Mouse (Mus musculus): ENCODE measurements at regions not wholly inside any gene's neighbourhood (a gene's known extent, or its start where the extent isn't known, plus 50 kb on each side); places are given as distances from the start of the nearest gene placed in this dataset.

DNA sequence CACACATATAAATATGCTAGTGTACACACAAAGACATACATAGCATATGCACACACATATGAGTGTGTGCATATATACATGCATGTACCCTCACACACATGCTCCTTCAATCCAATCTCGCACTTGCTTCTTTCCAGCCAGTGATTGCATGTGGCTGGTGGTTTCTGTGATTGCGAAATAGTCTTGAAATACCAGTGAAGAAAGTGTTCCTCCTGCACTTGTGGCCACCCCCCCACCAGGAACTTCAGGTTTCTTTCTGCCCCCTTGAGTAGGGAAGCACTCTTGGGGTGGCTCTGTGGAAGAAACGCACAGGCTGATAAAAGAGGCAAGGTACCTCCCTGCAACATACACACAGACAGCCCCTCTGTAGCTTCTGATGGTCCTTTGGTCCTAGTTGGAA is 283.6 kb upstream of the Klf4 start:
- DNase-seq (ENCODE audit: low spot score), result no peak

DNA sequence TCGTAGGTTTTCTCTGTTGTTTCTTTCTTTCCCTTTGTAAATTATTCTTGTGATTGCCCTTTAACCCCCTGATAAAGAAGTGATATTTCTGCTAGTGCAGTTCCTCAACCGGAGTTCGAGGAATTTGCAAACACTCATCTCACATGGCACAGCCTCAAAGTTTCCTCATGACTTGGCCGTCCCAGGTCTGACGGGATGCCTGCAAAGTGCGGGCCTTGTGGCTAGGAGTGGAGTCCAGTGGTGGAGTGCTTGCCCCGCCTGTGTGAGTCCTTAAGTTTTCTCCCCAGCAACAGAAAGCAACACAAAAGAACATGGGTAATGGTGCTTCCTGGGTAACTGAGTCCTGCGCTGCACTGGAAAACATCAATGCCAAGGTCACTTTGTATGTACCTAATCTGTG is 280.6 kb upstream of the Klf4 start:
- DNase-seq (ENCODE audit: low spot score), result no peak

DNA sequence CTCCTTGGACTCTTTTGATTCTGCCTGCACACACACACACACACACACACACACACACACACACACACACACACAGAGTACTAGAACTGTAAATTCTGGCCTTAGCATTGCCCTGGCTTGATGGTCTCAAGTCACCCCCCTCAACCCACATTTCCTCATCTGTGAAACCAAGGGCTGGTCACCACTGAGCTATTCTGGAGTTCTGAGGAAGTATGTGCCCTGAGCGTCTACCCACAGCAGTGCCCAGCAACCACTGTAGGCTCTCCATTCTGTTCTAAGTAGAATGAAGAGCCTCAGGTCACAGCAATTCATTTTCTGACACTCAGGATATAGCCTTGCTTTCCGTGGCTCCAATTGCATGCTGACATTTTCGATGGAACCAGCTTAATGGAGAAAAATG is 279.4 kb upstream of the Klf4 start:
- no peak for DNase-seq (ENCODE audit: low spot score)

DNA sequence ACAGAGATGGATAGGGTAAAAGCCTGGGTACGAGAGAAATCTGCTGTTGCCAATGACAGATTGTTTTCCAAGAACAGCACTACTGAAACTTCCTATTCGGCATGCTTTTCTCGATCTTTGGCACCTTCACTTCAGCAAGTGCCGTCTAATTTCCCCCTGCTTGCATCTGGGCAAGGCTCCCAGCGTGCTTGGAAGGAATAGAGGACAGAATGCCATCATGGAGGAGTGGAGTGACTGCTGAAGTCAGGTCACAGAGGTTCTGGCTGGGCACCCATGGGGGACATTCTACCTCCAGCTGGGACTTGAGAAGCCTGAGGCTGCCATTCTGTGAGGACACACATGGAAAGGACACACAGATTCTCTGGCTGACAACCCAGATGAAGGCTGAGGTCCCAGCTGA is 276.2 kb upstream of the Klf4 start:
- no peak for DNase-seq (ENCODE audit: low spot score)

DNA sequence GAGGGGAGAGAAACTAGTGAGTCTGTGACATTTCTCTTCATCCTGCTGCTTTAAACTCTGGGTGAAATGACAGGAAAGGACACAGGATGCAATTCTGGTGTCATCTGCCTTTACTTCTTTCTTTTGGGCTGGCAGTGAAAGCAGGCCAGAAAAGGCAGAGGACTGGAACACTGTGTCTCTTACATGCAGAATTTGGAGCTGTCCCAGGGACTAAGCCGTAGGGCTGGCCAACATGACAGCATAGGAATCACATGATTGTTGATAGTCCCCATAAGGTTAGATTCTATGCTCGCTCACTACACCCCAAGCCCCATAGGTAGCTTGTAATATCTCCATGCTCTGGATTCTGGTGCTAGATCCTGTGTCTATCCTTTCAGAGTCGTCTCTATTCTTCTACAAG is 274.5 kb upstream of the Klf4 start:
- DNase-seq (ENCODE audit: low spot score), result no peak

DNA sequence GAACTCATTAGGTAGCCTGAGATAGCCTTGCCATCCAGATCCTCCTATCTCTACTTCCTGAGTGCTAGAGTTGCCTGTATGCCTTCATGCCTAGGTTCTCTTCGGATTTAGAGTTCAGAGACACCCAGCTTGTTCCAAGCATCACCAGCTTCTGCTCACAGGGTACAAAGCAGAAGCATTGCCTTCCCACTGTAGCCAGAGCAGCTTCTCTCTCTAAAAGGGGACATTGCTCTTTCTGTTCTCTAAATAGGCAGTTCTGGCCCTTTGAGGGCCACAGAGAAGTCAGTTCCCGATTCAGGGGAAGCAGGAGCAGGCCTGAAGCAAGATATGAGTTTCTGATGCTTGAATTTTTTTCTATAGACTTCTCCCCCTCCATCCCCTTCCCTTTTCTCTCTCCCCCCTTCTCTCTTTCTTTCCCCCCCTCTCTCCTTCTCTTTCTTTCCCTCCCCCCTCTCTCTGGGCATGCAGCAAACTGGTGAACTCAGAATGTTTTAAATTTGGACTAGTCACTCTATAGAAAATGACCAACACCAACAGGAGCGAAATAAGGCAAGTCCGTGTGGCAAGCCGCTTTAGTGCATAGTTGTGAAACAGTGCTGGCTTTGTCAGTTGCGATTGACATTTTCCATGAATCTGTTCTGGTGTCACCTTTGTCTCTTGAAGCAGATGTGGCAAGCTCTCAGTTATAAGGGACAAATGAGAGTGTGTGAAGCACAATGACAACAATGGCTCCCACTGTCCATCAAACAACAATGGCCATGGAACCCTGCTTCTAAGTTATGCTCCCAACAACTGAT is 273.2 kb upstream of the Klf4 start:
- no peak for DNase-seq (ENCODE audit: low spot score)

DNA sequence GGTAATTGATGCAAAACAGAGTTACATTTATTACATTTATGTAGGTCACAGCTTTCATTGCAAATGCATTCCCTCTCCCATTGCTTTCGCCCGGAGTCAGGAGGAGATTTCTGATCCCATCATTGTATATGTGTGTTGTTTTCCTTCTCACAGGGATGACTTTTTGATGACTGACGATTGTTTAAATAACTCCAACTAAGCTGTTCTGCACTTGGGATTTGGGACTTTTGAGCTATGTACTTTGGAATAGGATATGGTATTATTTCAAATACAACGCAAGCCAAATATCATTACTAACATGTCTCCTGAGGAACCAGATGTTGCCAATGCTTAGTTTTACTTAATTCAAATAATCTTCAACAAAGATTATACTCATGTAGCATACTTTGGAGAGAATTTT is 269.8 kb upstream of the Klf4 start:
- no peak for DNase-seq (ENCODE audit: low spot score)

DNA sequence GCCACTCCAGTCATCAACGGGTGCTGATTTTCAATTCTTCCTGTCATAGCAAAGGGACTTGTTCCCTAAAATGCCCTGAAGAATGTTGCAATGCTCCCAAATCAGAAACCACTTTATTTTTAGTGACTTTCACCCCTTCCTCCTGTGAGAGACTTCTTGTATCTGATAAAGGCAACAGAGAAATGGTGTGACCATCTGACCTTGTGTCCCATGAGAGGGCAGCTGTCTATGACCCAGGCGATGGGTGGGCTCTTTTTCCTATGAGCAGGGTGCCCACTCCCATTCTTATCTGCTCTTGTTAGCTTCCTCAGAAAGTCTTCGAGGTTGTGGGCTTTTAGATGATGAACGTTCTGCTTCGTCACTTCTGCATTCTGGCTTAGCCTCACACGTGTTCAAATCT is 265.8 kb upstream of the Klf4 start:
- no peak for DNase-seq (ENCODE audit: low spot score)

DNA sequence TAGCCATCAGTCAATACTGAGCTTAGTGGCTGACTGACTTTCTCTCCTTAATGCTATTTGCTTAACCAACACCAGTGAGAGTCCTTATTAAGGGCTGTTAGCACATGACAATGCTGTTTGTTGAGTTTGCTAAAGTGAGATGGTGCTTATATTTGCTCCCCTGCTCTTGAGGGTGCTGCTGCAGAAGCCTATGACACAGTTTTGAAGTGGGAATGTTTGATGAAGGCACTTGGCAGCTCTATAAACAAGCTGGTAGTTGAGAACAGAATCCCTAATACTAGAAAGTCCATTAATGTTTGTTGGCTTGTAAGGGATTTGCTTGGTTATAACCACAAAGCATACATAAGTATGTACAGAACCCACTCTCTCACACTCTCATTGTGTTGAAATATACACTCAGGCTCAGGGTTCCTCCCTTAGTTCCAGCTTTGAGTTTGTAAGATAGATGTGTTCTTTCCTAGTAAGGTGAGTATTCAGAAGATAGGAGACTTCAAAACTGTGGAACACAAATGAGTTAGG is 249.1 kb upstream of the Klf4 start:
- no peak for DNase-seq (ENCODE audit: low spot score)

DNA sequence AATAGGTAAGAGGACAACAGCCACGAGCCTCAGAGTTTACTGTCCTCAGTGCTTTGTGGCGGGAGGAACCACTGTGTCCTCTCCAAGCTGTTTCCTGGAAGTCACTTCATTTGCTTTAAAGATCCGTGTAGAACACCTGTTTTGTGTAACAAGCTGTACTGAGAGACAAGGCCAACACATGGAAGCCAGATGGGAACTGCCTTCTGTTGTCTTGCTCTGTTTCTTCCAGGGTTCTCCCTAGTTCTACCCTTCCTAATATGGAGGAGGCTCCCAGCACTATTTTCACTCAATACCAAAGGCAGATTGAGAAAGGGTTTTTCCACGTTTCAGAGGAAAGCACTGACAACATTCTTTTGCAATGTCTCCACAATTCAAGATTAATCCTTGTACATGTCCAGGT is 247.3 kb upstream of the Klf4 start:
- no peak for DNase-seq (ENCODE audit: low spot score)

DNA sequence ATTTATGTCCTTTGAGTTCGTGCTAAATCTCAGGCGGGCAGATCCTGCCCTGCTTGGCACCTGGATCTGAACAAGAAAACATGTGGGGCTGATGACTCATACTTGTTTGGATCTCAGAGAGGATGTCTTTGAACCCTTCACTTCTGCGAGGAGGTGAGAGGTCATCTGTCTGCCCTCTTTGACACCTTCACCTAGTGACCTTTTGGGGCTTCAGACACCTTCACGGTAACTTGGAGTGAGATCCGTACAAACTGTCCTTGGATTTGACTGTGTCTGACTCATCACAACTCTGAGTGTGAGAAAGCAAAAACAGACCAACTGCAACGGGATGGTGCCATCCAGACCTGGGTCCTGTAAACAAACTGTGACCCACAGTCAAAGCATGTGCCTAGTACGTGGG is 243.6 kb upstream of the Klf4 start:
- no peak for DNase-seq (ENCODE audit: low spot score)

DNA sequence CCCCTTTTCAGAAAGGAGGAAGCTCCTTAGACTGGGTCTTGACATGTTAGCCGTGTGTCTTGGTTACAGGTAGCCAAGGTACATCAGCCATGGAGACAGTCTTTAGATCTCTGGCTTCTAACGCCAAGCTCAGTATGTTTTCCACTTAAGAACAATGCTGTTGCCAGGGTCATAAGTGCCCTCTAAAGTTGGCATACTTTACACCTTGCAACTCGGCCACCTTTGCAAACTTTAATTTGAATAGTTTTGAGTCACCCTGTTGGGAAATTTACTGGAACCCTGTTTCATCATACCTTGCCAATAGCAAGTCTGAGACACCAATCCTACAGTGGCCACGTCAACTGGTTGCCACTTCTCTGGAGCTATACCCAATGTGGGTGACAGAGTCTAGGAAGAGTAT is 242.3 kb upstream of the Klf4 start:
- no peak for DNase-seq (ENCODE audit: low spot score)

DNA sequence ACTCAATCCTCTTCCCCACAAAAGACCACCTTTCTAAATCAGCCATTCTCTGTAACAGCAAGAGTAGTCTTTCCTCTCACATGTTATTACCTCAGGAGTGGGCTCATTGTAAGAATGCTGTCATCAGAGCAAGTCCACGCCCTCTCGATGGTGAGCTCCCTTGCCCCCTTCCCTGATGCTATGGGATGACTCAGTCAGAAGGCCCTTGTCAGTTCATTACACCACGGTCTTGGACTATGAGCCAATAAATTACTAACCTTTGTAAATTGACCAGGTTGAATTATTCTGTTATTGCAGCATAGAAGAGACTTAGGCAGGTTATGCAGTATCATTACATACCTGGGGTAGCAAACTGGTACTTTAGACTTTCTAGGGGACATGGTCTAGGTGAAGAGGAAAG is 237.4 kb upstream of the Klf4 start:
- DNase-seq (ENCODE audit: low spot score), result no peak

DNA sequence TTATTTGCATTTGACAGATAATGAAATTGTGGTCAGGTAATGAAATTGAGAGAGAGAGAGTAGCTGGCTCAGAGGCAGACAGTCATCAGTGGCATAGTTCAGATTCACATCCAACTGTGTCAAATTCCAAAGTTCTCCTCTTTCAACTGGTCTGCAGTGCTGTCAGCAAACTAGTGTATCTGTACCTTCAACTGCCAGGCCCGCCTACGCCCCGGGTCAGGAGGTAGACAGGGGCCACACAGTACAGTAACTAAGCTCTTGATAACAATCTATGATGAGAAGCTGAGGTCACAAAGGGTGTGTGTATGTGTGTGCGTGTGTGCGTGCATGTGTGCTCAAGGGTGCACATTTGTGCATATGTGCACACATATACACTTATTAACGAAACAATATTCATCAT is 236.1 kb upstream of the Klf4 start:
- DNase-seq (ENCODE audit: low spot score), result no peak

DNA sequence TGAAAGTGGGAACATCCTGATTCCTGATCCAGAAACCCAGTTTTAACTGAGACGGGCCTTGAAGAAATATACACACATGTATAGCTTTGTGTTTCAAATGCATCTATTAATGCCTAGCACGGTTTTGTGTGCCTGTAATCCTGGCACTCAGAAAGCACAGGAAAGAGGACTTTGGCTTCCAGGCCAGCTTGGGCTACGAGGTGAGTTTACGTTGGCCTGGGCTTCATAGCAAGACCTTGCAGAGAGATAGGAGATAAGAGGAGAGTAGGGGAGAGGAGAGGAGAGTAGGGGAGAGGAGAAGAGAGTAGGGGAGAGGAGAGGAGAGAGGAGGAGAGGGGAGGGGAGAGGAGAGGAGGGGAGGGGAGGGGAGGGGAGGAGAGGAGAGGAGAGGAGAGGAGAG is 234.9 kb upstream of the Klf4 start:
- DNase-seq (ENCODE audit: low spot score), result no peak

DNA sequence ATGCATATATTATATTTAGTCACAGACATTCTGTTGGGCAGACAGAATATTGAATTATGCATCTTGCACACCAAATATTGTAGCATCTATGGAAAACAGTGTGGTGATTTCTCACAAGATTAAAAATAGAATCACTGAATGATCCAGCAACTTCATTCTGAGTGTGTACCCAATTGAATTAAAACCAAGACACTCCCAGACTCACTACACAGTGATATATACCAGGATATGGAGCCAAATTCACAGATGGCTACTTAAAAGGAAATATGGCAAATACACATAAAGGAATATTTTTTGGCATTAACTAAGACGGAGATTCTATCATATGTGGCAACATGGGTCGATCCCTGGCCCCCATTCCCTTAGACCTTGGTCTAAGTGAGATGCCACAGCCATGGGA is 233.5 kb upstream of the Klf4 start:
- DNase-seq (ENCODE audit: low spot score), result no peak

DNA sequence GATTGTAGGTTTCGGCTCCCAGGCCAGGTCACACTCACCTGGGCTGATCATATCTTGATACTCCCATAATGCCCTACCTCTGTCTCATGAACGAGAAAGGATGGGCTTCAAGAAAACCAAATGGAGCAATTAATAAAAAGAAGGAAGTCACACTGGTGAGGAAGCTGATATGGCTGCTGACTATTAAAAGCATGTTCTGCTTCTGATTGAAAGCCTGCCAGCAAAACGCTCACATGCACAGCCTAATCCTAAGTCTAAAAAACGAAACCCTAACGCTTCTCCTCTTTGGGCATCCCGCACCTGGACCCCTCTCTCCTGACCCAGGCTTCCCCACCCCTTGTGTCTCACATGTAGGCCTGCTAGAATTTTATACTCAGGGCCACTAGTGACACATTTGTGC is 230.8 kb upstream of the Klf4 start:
- DNase-seq (ENCODE audit: low spot score), result no peak

DNA sequence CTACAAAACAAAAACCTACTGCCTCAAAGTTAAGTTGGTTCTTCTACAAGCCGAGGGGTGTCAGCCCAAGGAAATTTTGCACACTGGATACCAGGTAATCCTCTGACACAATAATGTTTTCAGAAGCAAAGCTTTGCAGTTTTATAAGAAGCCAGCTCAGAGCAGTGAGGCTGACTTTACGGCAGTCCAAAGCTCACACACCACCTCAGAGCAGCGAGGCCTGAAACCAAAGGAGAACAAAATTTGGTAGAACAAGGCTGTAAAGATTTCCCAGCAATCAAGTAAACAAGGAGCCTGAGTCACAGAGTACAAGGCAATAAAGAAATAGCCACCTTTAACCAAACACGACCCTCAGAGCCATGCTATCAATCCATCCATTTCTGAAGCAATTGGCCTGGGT is 230.1 kb upstream of the Klf4 start:
- DNase-seq (ENCODE audit: low spot score), result no peak

DNA sequence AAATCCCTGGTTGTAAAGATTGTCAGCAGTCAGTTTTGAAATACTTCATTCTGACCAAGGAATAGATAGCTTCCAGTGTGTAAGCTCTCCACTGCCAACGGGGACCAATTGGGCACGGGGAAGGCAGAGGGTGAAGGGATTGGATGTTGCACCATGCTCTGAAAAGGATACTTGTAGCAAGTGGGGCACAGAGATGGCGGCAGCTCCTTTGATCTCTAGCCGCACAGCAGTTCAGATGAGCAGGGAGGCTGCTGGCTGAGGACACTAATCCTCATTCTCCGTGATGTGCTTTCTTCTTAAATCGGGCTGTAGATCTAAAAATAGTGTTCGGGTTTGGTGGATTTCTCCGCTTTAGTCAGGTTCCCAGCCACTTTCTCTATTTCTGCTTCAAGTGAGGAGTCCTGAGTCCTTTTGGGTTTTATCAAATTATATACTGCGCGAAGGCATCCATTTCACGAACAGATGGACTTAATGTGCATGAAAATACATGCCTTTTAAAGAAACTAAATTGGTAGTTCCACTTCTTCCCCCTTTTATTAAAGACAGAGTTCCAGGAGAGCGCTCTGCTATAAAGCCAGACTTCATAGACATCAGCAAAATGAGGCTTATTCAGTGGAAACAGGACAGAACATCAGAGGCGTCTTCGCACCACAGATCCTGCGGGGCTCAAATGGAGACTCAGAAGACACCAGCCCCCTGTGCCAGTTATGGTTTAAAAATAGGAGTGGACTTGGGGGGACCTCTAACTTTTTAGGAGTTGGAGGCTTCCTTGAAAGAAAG is 225.1 kb upstream of the Klf4 start:
- DNase-seq (ENCODE audit: low spot score), result peak; percentile 49

DNA sequence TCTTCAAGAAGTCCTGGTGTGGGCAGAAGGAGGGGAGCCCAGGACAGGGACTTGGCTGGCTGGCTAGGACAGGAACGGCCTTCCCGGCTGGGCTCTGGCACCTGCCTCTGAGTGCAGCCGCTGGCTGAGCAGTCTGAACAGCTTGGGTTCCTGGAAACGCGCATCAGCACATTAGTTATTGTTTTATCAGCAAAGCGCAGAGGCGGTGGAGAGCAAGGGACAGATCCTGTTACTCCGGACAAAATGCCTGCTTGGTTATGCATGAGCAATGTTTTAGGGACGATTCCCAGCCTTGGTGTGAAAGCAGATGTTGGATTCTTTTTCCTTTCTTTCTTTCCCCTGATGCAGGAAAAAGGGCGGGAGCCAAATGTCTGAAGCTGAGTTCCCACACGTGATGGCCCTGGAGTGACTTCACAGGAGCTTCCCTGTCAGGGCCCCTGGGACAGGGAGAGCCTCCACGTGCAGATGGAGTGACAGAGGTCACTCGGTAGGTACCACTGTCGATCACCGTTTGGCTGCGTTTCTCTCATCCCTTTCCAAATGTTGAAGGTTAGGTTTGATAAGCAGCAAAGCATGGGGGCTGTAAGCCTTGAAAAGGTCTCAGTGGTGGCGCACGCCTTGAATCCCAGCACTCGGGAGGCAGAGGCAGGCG is 217.8 kb upstream of the Klf4 start:
- DNase-seq (ENCODE audit: low spot score), result no peak

DNA sequence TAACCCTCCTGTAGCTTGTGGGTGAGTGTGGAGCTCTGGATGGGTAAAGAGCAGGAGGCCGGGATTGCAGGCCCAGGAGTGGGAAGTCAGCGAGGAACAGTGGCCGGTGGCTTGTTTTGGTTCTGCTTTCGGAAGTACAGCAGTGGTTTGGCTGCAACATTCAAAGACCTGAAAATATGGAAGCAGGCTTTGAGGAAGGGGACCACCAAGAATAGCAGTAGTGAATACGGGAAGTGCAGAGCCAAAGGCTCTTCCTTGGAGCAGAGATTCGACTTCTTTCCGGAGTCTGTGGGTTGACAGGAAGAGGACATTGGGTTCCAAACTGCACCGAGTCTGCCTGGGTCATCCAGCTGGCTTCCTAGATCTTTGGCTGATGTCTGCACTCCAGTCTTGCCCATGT is 209.1 kb upstream of the Klf4 start:
- DNase-seq (ENCODE audit: low spot score), result no peak

DNA sequence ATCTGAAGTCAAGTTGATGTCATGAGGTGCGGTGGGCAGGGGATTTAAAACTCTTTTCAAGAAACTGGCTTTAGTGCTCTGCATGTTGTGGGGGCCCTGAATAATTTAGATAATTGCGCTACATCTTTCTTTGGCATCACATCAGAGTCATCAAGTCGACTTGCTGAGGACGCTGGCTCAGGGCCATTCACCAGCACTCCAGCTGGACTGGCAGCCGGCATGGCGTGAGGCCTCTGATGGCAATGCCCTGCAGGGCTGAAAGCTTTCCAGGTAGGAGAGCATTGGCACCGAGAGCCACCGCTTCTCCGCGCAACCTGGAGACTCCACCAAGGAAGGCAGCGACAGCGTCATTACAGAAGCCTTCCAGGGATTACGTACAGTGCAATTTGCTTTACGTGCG is 207.8 kb upstream of the Klf4 start:
- DNase-seq (ENCODE audit: low spot score), result no peak

DNA sequence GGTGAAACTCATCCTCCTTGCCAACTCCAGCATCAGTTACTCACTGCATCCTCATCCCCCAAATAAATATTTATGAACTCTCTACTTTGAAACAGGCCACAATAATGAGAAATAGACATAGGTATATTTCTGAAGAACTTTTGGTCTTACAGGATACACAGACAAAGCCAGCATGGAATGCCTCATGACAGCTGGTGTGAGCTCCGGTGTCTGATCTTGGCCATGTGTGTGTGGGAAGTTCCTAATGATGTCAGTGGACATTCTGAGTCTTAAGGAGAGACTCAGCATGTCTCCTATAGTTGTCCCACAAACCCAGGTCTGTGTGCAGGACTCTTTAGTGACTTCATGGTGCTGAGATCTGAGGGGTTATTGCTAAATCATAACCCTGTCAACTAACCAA is 206.4 kb upstream of the Klf4 start:
- DNase-seq (ENCODE audit: low spot score), result no peak

All from retina, embryonic 14.5 days (tissue).